ENCODE assay signal across 29 mouse cellular contexts in genomic region chr16:28630771-28631484, GRCm38 (mm10).
DNase-seq lines count a peak whose midpoint lies in the region; ATAC-seq and TF ChIP-seq lines count a peak whose summit lies in the region.
"Had no signal": no experiment of that assay in that cellular context is flagged by ENCODE, and none has a peak within 500 bp of the region (broad histone marks: within the 10 kb centered on the region; RNA-seq: fewer than 3 reads in every experiment).

No protein-coding gene starts in this region.

- H3K27ac ChIP-seq in forebrain, embryonic 14.5 days (ENCODE audit: low read depth, low read length): no peak overlapping the region
- no peak overlapping the region for H3K27ac ChIP-seq in forebrain, embryonic 12.5 days
- 0 out of 2 replicates have a peak overlapping the region, but pooled peaks have one; percentile 46 for H3K27ac ChIP-seq in heart, embryonic 11.5 days (ENCODE audit: low read depth, low read length)
- no peak overlapping the region for H3K27ac ChIP-seq in hindbrain, embryonic 15.5 days (replicated peaks)
- H3K27ac ChIP-seq in hindbrain, embryonic 10.5 days: no peak overlapping the region
- no peak overlapping the region for H3K27ac ChIP-seq in testis, adult 2 months (ENCODE audit: control insufficient read depth, insufficient read depth, low read depth, low read length)
- H3K27ac ChIP-seq: gastrocnemius, adult 2 months; kidney, postnatal 0 days; liver, embryonic 14.5 days had no signal

- H3K9ac ChIP-seq in forebrain, embryonic 14.5 days (ENCODE audit: low read length): no peak overlapping the region
- H3K9ac ChIP-seq in forebrain, embryonic 12.5 days: no peak overlapping the region
- no peak overlapping the region for H3K9ac ChIP-seq in heart, embryonic 11.5 days (ENCODE audit: low read depth, low read length)
- no peak overlapping the region for H3K9ac ChIP-seq in hindbrain, embryonic 15.5 days
- H3K9ac ChIP-seq: liver, embryonic 14.5 days; lung, embryonic 14.5 days had no signal

- no peaks in the 10 kb centered on the region for H3K4me1 ChIP-seq in forebrain, embryonic 14.5 days (ENCODE audit: control insufficient read depth, insufficient read depth, low read length)
- no peaks in the 10 kb centered on the region for H3K4me1 ChIP-seq in forebrain, embryonic 12.5 days
- H3K4me1 ChIP-seq in heart, embryonic 11.5 days (ENCODE audit: control insufficient read depth, insufficient read depth, low read length): no peaks in the 10 kb centered on the region
- H3K4me1 ChIP-seq in hindbrain, embryonic 15.5 days (replicated peaks): no peaks in the 10 kb centered on the region
- H3K4me1 ChIP-seq in hindbrain, embryonic 10.5 days (replicated peaks): no peaks in the 10 kb centered on the region
- no peaks in the 10 kb centered on the region for H3K4me1 ChIP-seq in testis, adult 2 months (ENCODE audit: control insufficient read depth, insufficient read depth, low read length)

- ATAC-seq in forebrain, embryonic 14.5 days: no peak
- no peak for ATAC-seq in forebrain, embryonic 12.5 days (ENCODE audit: low FRiP score)
- ATAC-seq in heart, embryonic 11.5 days (replicated peaks; ENCODE audit: insufficient number of reproducible peaks, low FRiP score, low TSS enrichment): no peak
- ATAC-seq in hindbrain, embryonic 15.5 days (ENCODE audit: low FRiP score, low read depth): peak; percentile 74; the same call in 1 of the 2 replicates
- ATAC-seq: intestine, embryonic 16.5 days had no signal

- WGBS in forebrain, embryonic 14.5 days: 65% methylated on average over 11 of the region's 11 CpGs
- 82% methylated on average over 11 of the region's 11 CpGs for WGBS in forebrain, embryonic 12.5 days
- 84% methylated on average over 11 of the region's 11 CpGs for WGBS in heart, embryonic 11.5 days (ENCODE audit: insufficient replicate concordance)
- 64% methylated on average over 11 of the region's 11 CpGs for WGBS in hindbrain, embryonic 15.5 days
- WGBS in hindbrain, embryonic 10.5 days: 90% methylated on average over 11 of the region's 11 CpGs

- peak; percentile 6 for DNase-seq in forebrain, embryonic 14.5 days (ENCODE audit: low spot score)
- DNase-seq in heart, postnatal 14 days: no peak
- DNase-seq in hindbrain, embryonic 10.5 days (ENCODE audit: low spot score): no peak
- no peak for DNase-seq in testis, postnatal 14 days (ENCODE audit: low spot score)
- DNase-seq: adrenal gland, adult 8-10 months; cerebellum, adult 2 months; cerebellum, postnatal 14 days; gastrocnemius, adult 2 months; gastrocnemius, postnatal 36 days; heart, adult 2 months; heart, postnatal 36 days; kidney, adult 8-10 months; layer of hippocampus, postnatal 36 days; liver; lung, embryonic 14.5 days; lung, postnatal 14 days; midbrain, embryonic 14.5 days; right cerebral cortex, postnatal 25 days; thymus, adult 2 months; thymus, postnatal 36 days had no signal

- H3K4me2 ChIP-seq in forebrain, embryonic 14.5 days (ENCODE audit: low read length): no peak overlapping the region
- H3K4me2 ChIP-seq in forebrain, embryonic 12.5 days: no peak overlapping the region
- no peak overlapping the region for H3K4me2 ChIP-seq in heart, embryonic 11.5 days
- no peak overlapping the region for H3K4me2 ChIP-seq in hindbrain, embryonic 15.5 days
- H3K4me2 ChIP-seq: lung, embryonic 14.5 days had no signal

- no peaks in the 10 kb centered on the region for H3K9me3 ChIP-seq in forebrain, embryonic 14.5 days (replicated peaks; ENCODE audit: control insufficient read depth, low read length)
- no peaks in the 10 kb centered on the region for H3K9me3 ChIP-seq in forebrain, embryonic 12.5 days
- no peaks in the 10 kb centered on the region for H3K9me3 ChIP-seq in heart, embryonic 11.5 days (replicated peaks; ENCODE audit: control insufficient read depth, low read length)
- no peaks in the 10 kb centered on the region for H3K9me3 ChIP-seq in hindbrain, embryonic 15.5 days
- no peaks in the 10 kb centered on the region for H3K9me3 ChIP-seq in hindbrain, embryonic 10.5 days

- H3K36me3 ChIP-seq in forebrain, embryonic 14.5 days (ENCODE audit: control insufficient read depth, insufficient read depth, low read length): no peaks in the 10 kb centered on the region
- no peaks in the 10 kb centered on the region for H3K36me3 ChIP-seq in forebrain, embryonic 12.5 days (replicated peaks)
- H3K36me3 ChIP-seq in heart, embryonic 11.5 days (ENCODE audit: control insufficient read depth, insufficient read depth, low read length): no peaks in the 10 kb centered on the region
- 0 out of 2 replicates have a peak, but pooled peaks cover 3% of the 10 kb centered on the region for H3K36me3 ChIP-seq in hindbrain, embryonic 15.5 days
- H3K36me3 ChIP-seq in hindbrain, embryonic 10.5 days: no peaks in the 10 kb centered on the region
- H3K36me3 ChIP-seq in testis, adult 2 months (ENCODE audit: control insufficient read depth, insufficient read depth, low read length): no peaks in the 10 kb centered on the region
- H3K36me3 ChIP-seq: G1E had no signal

- no peak for TF ChIP-seq POLR2A in testis, adult 2 months (IDR thresholded peaks at IDR 0.05; ENCODE audit: control insufficient read depth, low read depth, low read length)

- TF ChIP-seq CTCF in testis, adult 2 months (IDR thresholded peaks at IDR 0.05; ENCODE audit: control insufficient read depth, insufficient read depth, insufficient replicate concordance, low read depth, low read length): no peak

- intact Hi-C loops in heart, postnatal 14 days (cut with DNase I): no loop called here

- no peak overlapping the region for H3K4me3 ChIP-seq in forebrain, embryonic 14.5 days (ENCODE audit: low read depth, low read length)
- H3K4me3 ChIP-seq in forebrain, embryonic 12.5 days (replicated peaks): no peak overlapping the region
- H3K4me3 ChIP-seq in heart, embryonic 11.5 days (ENCODE audit: low read depth, low read length): no peak overlapping the region
- H3K4me3 ChIP-seq in hindbrain, embryonic 15.5 days: no peak overlapping the region
- no peak overlapping the region for H3K4me3 ChIP-seq in hindbrain, embryonic 10.5 days
- H3K4me3 ChIP-seq in testis, adult 2 months (ENCODE audit: control insufficient read depth, low read depth, low read length): peak overlapping the region; percentile 42
- H3K4me3 ChIP-seq: erythroblast, embryonic 14.5 days; gastrocnemius, adult 2 months; heart, adult 2 months had no signal

- no peaks in the 10 kb centered on the region for H3K27me3 ChIP-seq in forebrain, embryonic 14.5 days (replicated peaks; ENCODE audit: control insufficient read depth, insufficient read depth, low read length)
- H3K27me3 ChIP-seq in forebrain, embryonic 12.5 days: no peaks in the 10 kb centered on the region
- H3K27me3 ChIP-seq in heart, embryonic 11.5 days (ENCODE audit: control insufficient read depth, insufficient read depth, low read length): no peaks in the 10 kb centered on the region
- H3K27me3 ChIP-seq in hindbrain, embryonic 15.5 days: no peaks in the 10 kb centered on the region
- no peaks in the 10 kb centered on the region for H3K27me3 ChIP-seq in hindbrain, embryonic 10.5 days (ENCODE audit: insufficient read depth, poor library complexity, severe bottlenecking)
- no peaks in the 10 kb centered on the region for H3K27me3 ChIP-seq in testis, adult 2 months (ENCODE audit: control insufficient read depth, insufficient read depth, low read length)
